Mouse (Mus musculus): Measurements from ENCODE around the gene Ranbp17. TPM values are rescaled to one million over a fixed set of nuclear protein-coding genes. Genes with fewer than 3 reads are reported as not detected.

Gene Ranbp17
- polyA plus RNA-seq, 1 experiment from 2014 or later: 2.2 TPM

GRCm38 (mm10) chr11:33509401-33509800 lies 4.1 kb downstream of the Ranbp17 start:
- ATAC-seq (ENCODE audit: low FRiP score, low TSS enrichment) (no peak), DNase-seq (ENCODE audit: low spot score) (peak; percentile 19)
- H3K9ac ChIP-seq (ENCODE audit: low read length): no peak overlapping the region
- no peaks in the 10 kb centered on the region for H3K36me3 ChIP-seq (ENCODE audit: control insufficient read depth, insufficient read depth, low read length)
- TF ChIP-seq CTCF (IDR thresholded peaks at IDR 0.05; ENCODE audit: low read depth): peak; percentile 46
- TF ChIP-seq EP300 (optimal IDR thresholded peaks at IDR 0.05): no peak
- H3K27me3 ChIP-seq (ENCODE audit: control insufficient read depth, insufficient read depth, low read length): no peaks in the 10 kb centered on the region
- no peak overlapping the region for H3K4me2 ChIP-seq (replicated peaks; ENCODE audit: low read depth)
- H3K4me3 ChIP-seq (ENCODE audit: low read depth, low read length): no peak overlapping the region
- H3K4me1 ChIP-seq (replicated peaks; ENCODE audit: control insufficient read depth, insufficient read depth): no peaks in the 10 kb centered on the region
- H3K27ac ChIP-seq (replicated peaks): no peak overlapping the region
- H3K9me3 ChIP-seq (ENCODE audit: control insufficient read depth, low read length): no peaks in the 10 kb centered on the region

GRCm38 (mm10) chr11:33485746-33486145 lies 27.8 kb downstream of the Ranbp17 start:
- H3K36me3 ChIP-seq (ENCODE audit: control insufficient read depth, insufficient read depth, low read length): no peaks in the 10 kb centered on the region; the same call in 1 of the 2 replicates
- 52% methylated on average over 4 of the region's 4 CpGs for WGBS
- H3K4me2 ChIP-seq (replicated peaks; ENCODE audit: low read depth): no peak overlapping the region
- no peak overlapping the region for H3K4me3 ChIP-seq (ENCODE audit: low read depth, low read length)
- H3K27ac ChIP-seq (replicated peaks): no peak overlapping the region
- TF ChIP-seq EP300 (optimal IDR thresholded peaks at IDR 0.05) (no peak), CTCF (IDR thresholded peaks at IDR 0.05; ENCODE audit: low read depth) (no peak)
- DNase-seq (ENCODE audit: low spot score): no peak
- H3K4me1 ChIP-seq (replicated peaks; ENCODE audit: control insufficient read depth, insufficient read depth): no peaks in the 10 kb centered on the region
- ATAC-seq (ENCODE audit: low FRiP score, low TSS enrichment): no peak
- H3K9me3 ChIP-seq (ENCODE audit: control insufficient read depth, low read length): no peaks in the 10 kb centered on the region
- H3K27me3 ChIP-seq (ENCODE audit: control insufficient read depth, insufficient read depth, low read length): no peaks in the 10 kb centered on the region
- no peak overlapping the region for H3K9ac ChIP-seq (ENCODE audit: low read length)

DNA sequence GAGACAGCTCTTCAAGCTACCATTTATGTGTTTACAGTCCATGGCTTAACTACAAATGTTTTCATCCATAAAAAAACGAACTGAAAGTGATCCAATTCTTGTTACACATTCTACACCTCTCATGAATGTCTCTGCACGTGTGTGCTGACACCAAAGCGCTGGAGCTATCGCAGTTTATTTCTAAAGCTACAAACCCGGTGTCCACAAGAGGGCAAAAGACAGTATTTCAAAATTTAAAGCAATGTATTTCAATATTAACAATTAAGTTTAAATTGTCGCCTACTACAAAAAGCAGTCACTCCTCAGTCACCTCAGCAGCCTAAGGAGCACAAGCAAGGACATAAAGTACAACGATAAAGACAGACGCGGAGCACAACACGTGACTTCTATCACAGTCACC lies 33.1 kb downstream of the Ranbp17 start:
- DNase-seq (ENCODE audit: low spot score): no peak
- no peak overlapping the region for H3K27ac ChIP-seq (replicated peaks)

DNA sequence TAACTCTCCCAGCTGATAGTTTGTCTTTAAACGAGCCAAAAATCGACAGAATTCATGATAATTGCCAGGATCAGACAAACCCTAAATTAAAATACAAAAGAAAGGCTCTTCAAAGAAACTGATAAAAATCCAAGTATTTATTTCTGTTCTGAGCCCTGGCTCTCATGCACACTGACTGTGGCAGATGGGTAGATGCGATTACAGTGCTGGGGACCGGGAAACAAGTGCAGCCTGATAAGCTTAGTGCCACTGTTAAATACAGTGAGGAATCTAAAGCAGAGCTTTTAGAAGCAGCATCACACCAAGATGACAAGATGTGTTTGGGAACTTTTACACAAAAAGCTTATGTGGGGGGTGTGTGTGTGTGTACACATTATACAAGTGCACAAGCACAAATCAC lies 34.3 kb downstream of the Ranbp17 start:
- H3K36me3 ChIP-seq (ENCODE audit: control insufficient read depth, insufficient read depth, low read length): no peaks in the 10 kb centered on the region; the same call in 1 of the 2 replicates
- no peak overlapping the region for H3K27ac ChIP-seq (replicated peaks)
- no peak overlapping the region for H3K4me2 ChIP-seq (replicated peaks; ENCODE audit: low read depth)
- no peak for TF ChIP-seq EP300 (optimal IDR thresholded peaks at IDR 0.05)
- no peak for TF ChIP-seq CTCF (IDR thresholded peaks at IDR 0.05; ENCODE audit: low read depth)
- H3K9me3 ChIP-seq (ENCODE audit: control insufficient read depth, low read length): no peaks in the 10 kb centered on the region
- no peaks in the 10 kb centered on the region for H3K4me1 ChIP-seq (replicated peaks; ENCODE audit: control insufficient read depth, insufficient read depth)
- no peak overlapping the region for H3K9ac ChIP-seq (ENCODE audit: low read length)
- DNase-seq (ENCODE audit: low spot score): no peak
- 87% methylated on average over 4 of the region's 4 CpGs for WGBS
- H3K27me3 ChIP-seq (ENCODE audit: control insufficient read depth, insufficient read depth, low read length): no peaks in the 10 kb centered on the region
- no peak overlapping the region for H3K4me3 ChIP-seq (ENCODE audit: low read depth, low read length)
- no peak for ATAC-seq (ENCODE audit: low FRiP score, low TSS enrichment)

More for the DNA sequence above, 33.1 kb downstream of the Ranbp17 start:
- Histone ChIP-seq H3K9me3 (ENCODE audit: control insufficient read depth, low read length) (no peaks in the 10 kb centered on the region), H3K9ac (ENCODE audit: low read length) (no peak overlapping the region), H3K4me3 (ENCODE audit: low read depth, low read length) (no peak overlapping the region), H3K36me3 (ENCODE audit: control insufficient read depth, insufficient read depth, low read length) (no peaks in the 10 kb centered on the region), H3K4me1 (replicated peaks; ENCODE audit: control insufficient read depth, insufficient read depth) (no peaks in the 10 kb centered on the region), H3K4me2 (replicated peaks; ENCODE audit: low read depth) (no peak overlapping the region), H3K27me3 (ENCODE audit: control insufficient read depth, insufficient read depth, low read length) (no peaks in the 10 kb centered on the region)
- TF ChIP-seq EP300 (optimal IDR thresholded peaks at IDR 0.05) (no peak), CTCF (IDR thresholded peaks at IDR 0.05; ENCODE audit: low read depth) (peak; percentile 29; the same call in 1 of the 2 replicates)
- WGBS: 73% methylated on average over 10 of the region's 10 CpGs
- ATAC-seq (ENCODE audit: low FRiP score, low TSS enrichment): no peak

- Histone ChIP-seq H3K9ac (ENCODE audit: low read length) (no peak overlapping the region), H3K27ac (replicated peaks) (no peak overlapping the region), H3K9me3 (ENCODE audit: control insufficient read depth, low read length) (no peaks in the 10 kb centered on the region), H3K36me3 (ENCODE audit: control insufficient read depth, insufficient read depth, low read length) (no peaks in the 10 kb centered on the region; the same call in 1 of the 2 replicates), H3K4me1 (replicated peaks; ENCODE audit: control insufficient read depth, insufficient read depth) (no peaks in the 10 kb centered on the region), H3K27me3 (ENCODE audit: control insufficient read depth, insufficient read depth, low read length) (no peaks in the 10 kb centered on the region), H3K4me3 (ENCODE audit: low read depth, low read length) (no peak overlapping the region), H3K4me2 (replicated peaks; ENCODE audit: low read depth) (no peak overlapping the region)
- ATAC-seq (ENCODE audit: low FRiP score, low TSS enrichment): no peak
- no peak for DNase-seq (ENCODE audit: low spot score)
- TF ChIP-seq CTCF (IDR thresholded peaks at IDR 0.05; ENCODE audit: low read depth) (no peak), EP300 (optimal IDR thresholded peaks at IDR 0.05) (no peak)
- 93% methylated on average over 2 of the region's 2 CpGs for WGBS
Measured at GRCm38 (mm10) chr11:33476634-33477033, 36.9 kb downstream of the Ranbp17 start.

- H3K4me2 ChIP-seq (replicated peaks; ENCODE audit: low read depth): no peak overlapping the region
- H3K9me3 ChIP-seq (ENCODE audit: control insufficient read depth, low read length): no peaks in the 10 kb centered on the region
- no peaks in the 10 kb centered on the region for H3K36me3 ChIP-seq (ENCODE audit: control insufficient read depth, insufficient read depth, low read length)
- no peak overlapping the region for H3K4me3 ChIP-seq (ENCODE audit: low read depth, low read length)
- ATAC-seq (ENCODE audit: low FRiP score, low TSS enrichment): no peak
- no peaks in the 10 kb centered on the region for H3K27me3 ChIP-seq (ENCODE audit: control insufficient read depth, insufficient read depth, low read length)
- no peak overlapping the region for H3K27ac ChIP-seq (replicated peaks)
- no peaks in the 10 kb centered on the region for H3K4me1 ChIP-seq (replicated peaks; ENCODE audit: control insufficient read depth, insufficient read depth)
- H3K9ac ChIP-seq (ENCODE audit: low read length): no peak overlapping the region
- 54% methylated on average over 1 of the region's 1 CpGs for WGBS
- TF ChIP-seq EP300 (optimal IDR thresholded peaks at IDR 0.05): no peak
- TF ChIP-seq CTCF (IDR thresholded peaks at IDR 0.05; ENCODE audit: low read depth): no peak
- DNase-seq (ENCODE audit: low spot score): no peak
Measured at GRCm38 (mm10) chr11:33461172-33461571, 52.4 kb downstream of the Ranbp17 start.

All from stomach, postnatal 0 days (tissue).